Mouse (Mus musculus) testis, adult 2 months (tissue): ENCODE results near the gene Poll.

ENCODE experiments used
- CTCF ChIP-seq: fragments of 200-500 bp; IDR thresholded peaks from 2 replicates; pipeline ENCODE4 v1.5.1; 2012; ENCODE audit warnings: low read depth, mild to moderate bottlenecking, inconsistent platforms, low read length, moderate library complexity; ENCODE audit not compliant: control insufficient read depth, insufficient read depth, insufficient replicate concordance
- POLR2A ChIP-seq: fragments of 200-500 bp; IDR thresholded peaks from 2 replicates; pipeline ENCODE4 v1.6.1; 2012; ENCODE audit warnings: low read depth, mild to moderate bottlenecking, inconsistent platforms, low read length, moderate library complexity; ENCODE audit not compliant: control insufficient read depth

DNA sequence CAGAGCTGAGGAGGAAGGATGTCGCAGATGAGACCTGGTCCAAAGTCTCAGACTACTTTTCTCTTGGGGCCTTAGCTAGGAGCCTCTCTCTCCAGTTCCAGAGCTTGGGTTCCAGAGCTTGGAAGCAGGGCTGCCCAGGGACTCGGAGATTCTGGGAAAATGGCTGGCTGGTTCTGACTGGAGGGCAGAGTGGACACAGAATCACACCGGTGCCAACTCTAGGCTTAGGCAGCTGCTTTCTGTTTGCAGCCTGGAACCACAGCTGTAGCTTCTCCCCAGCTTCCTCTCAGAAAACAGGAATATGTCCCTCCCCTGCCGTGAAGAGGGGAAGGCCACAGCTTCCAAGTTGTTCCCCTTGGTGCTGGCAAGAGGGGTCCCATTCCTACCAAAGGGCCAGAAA, 10.4 kb downstream of the Poll start:
- no peak for TF ChIP-seq CTCF
- TF ChIP-seq POLR2A, result no peak
